Mouse (Mus musculus) kidney, adult 2 months (tissue): ENCODE measurements around the gene Ints13.

Experiments used
- CTCF ChIP-seq: fragments of 200-500 bp; conservative IDR thresholded peaks from 2 replicates; pipeline ENCODE4 v1.5.1; 2011; ENCODE audit warnings: low read depth, mild to moderate bottlenecking, control low read depth, low read length, moderate library complexity, mixed read lengths; ENCODE audit not compliant: insufficient read depth, insufficient read length
- POLR2A ChIP-seq: fragments of 200-500 bp; IDR thresholded peaks from one replicate; pipeline ENCODE4 v1.6.1; 2011; ENCODE audit warnings: low read depth, low read length, control low read depth

DNA sequence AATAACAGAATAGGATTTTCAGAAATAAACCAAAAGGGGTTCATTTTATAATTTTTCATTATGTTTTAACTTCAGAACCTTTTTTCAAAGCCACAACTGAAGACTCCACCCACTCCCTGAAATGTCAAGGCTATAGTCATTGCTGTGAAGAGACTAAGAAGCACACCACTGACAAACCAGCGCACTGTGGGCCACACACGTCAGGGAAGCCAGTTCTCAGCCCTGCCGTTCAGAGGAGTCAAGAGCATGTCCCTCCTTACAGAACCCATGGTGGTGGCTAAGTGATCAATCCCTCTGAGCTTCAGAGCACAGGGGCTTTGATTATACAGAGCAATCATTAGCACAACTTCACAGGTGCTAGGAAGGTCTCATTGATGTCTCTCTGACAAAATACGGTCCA, 25.0 kb upstream of the Ints13 start:
- TF ChIP-seq CTCF (no peak), POLR2A (no peak)
